Mouse (Mus musculus) spleen, adult 2 months (tissue): ENCODE results near the gene Vasn.

ENCODE experiments used
- CTCF ChIP-seq: fragments of 200-500 bp; IDR thresholded peaks from 2 replicates; pipeline ENCODE4 v1.5.1; 2011; ENCODE audit warnings: mild to moderate bottlenecking, inconsistent platforms; ENCODE audit not compliant: insufficient read depth, insufficient read length, insufficient replicate concordance; ENCODE audit errors: extremely low read depth
- POLR2A ChIP-seq: fragments of 200-500 bp; IDR thresholded peaks from 2 replicates; pipeline ENCODE4 v1.6.1; 2011; ENCODE audit warnings: low read depth, low read length, inconsistent platforms

DNA sequence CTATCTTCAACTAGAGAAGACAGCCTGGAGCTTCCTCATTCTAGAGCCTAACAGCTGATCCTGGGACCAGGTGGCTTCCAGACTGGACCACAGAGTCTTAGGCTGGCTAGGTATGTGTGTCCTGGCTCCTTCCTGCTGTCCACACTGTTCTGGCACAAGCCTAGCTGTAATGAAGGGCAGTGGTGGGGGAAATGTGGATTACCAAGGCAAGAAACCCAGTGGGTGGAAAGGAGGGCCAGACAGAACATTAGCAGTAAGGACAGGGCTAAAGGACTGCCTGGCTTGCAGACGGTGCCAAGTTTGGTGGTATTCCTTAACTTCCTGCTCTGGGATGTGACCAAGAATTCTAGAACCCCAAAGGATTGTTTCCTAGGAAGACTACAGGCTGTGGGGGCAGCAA is 11.3 kb downstream of the Vasn start:
- no peak for TF ChIP-seq CTCF
- no peak for TF ChIP-seq POLR2A
